Mouse (Mus musculus) intestine, postnatal 0 days (tissue): ENCODE results near the gene Mamld1. TPM values are rescaled to one million over a fixed set of nuclear protein-coding genes. Genes with fewer than 3 reads are reported as not detected.
A peak's percentile ranks its signal among the peaks of the same experiment; 100 is the strongest.

Experiments
- ATAC-seq: fragments of 200-750 bp; cut with Nextera tagmentation; 2 replicates; pipeline ENCODE4 v1.8.0; 2017; ENCODE audit warnings: mild to moderate bottlenecking, moderate TSS enrichment, moderate library complexity
- H3K27ac ChIP-seq: fragments of 300-500 bp; sonication (generic); 2 replicates; pipeline ENCODE4 v1.5.1; 2014; ENCODE audit warnings: mild to moderate bottlenecking, low read depth, low read length, moderate library complexity
- H3K27me3 ChIP-seq: fragments of 300-500 bp; sonication (generic); replicated peaks from 2 replicates; pipeline ENCODE4 v1.6.1; 2014; ENCODE audit warnings: low read length, mixed read lengths; ENCODE audit not compliant: control insufficient read depth, insufficient read depth
- H3K36me3 ChIP-seq: fragments of 300-500 bp; sonication (generic); 2 replicates; pipeline ENCODE4 v1.6.1; 2014; ENCODE audit warnings: mild to moderate bottlenecking, moderate library complexity; ENCODE audit not compliant: control insufficient read depth, insufficient read depth
- H3K4me1 ChIP-seq: fragments of 300-500 bp; sonication (generic); replicated peaks from 2 replicates; pipeline ENCODE4 v1.6.1; 2014; ENCODE audit warnings: antibody characterized with exemption, low read length, mixed read lengths; ENCODE audit not compliant: control insufficient read depth, insufficient read depth
- H3K4me2 ChIP-seq: fragments of 300-500 bp; sonication (generic); replicated peaks from 2 replicates; pipeline ENCODE4 v1.6.1; 2014; ENCODE audit warnings: low read depth, mild to moderate bottlenecking, moderate library complexity
- H3K4me3 ChIP-seq: fragments of 300-500 bp; sonication (generic); 2 replicates; pipeline ENCODE4 v1.5.1; 2014; ENCODE audit warnings: low read depth, low read length
- H3K9ac ChIP-seq: fragments of 300-500 bp; sonication (generic); 2 replicates; pipeline ENCODE4 v1.6.1; 2014; ENCODE audit warnings: mild to moderate bottlenecking, low read depth, low read length
- H3K9me3 ChIP-seq: fragments of 300-500 bp; sonication (generic); 2 replicates; pipeline ENCODE4 v1.6.1; 2016; ENCODE audit warnings: mixed run types; ENCODE audit not compliant: control insufficient read depth
- CTCF ChIP-seq: sonication (generic); IDR thresholded peaks from 2 replicates; pipeline ENCODE4 v1.5.1; 2016; ENCODE audit warnings: low read depth, mild to moderate bottlenecking, control low read depth, antibody characterized with exemption, moderate library complexity
- WGBS: fragments of 180-500 bp; shearing (Covaris S2); extraction: QIAGEN DNeasy Blood & Tissue Kit; methylation state at CpG from one replicate; pipeline ENCODE4 v1.1.7; 2014; 5-methylcytosine and 5-hydroxymethylcytosine counted together
- polyA plus RNA-seq: library from polyadenylated mRNA; unstranded; fragments of >200 nt; fragmentation: Nextera tagmentation; extraction: Ambion mirVana; gene quantifications from 2 replicates; pipeline ENCODE4 v1.2.1, GENCODE M21; 2015

The Mamld1 gene
- polyA plus RNA-seq, 1 experiment from 2014 or later: 1.4 TPM

DNA sequence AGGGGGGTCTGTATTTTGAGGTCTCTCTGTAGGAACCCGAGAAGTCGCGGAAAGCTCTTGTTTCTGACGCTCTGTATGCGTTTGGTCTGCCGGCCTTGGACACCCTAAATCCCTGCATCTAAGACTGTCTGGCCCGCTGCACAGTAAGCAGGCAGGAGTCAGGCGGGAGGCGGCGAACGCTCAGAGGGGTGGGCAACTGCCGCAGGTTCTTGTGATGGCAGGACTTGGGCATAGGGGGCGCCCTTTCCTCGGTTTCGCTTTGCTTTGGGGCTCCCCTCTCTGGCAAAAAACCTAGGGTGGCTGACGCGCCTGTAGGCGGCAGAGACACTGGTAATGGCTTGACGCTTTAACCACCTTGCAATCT, 2.0 kb downstream of the Mamld1 start:
- Histone ChIP-seq H3K27me3 (no peaks in the 10 kb centered on the region), H3K9me3 (no peaks in the 10 kb centered on the region), H3K9ac (no peak overlapping the region), H3K36me3 (no peaks in the 10 kb centered on the region), H3K4me2 (peak overlapping the region; percentile 75), H3K4me3 (peak overlapping the region; percentile 47), H3K27ac (no peak overlapping the region), H3K4me1 (no peaks in the 10 kb centered on the region)
- TF ChIP-seq CTCF: peak; percentile 70
- ATAC-seq: peak; percentile 36; the same call in 1 of the 2 replicates
- WGBS: 28% methylated on average over 19 of the region's 19 CpGs

DNA sequence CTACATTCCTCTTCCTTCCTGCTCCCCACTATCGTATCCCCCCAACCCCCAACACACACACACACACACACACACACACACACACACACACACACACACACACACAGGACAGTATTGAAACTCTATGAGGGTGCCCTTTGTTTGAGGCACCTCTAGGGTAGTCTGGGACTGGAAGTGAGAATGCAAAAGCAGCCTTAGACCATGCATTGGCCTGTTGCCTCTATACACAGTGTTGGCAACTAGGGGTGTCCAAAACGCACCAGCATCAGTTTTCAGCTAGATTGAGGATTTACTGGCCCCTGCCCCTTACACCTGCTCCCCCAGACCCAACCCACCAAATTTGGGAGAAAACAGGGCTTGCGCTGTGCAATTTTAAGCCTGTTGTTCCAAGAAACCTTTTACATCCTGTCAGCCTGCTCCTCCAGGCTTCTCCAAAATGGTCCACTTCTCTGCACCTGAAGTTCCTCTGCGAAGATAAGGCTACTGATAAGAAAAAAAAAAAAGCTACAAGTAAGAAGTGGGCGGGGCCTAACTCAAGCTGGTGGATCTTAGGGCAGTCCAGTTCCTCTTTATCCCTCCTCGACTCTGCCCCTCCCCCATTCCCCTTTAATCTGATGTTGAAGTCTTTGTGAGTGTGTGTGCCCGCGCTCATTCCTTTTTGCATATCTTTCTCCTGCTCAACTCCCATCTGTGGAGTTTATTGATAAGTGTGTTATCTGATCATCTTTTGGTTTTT, 2.6 kb downstream of the Mamld1 start:
- Histone ChIP-seq H3K4me3 (peak overlapping the region; percentile 47), H3K36me3 (no peaks in the 10 kb centered on the region), H3K27ac (no peak overlapping the region), H3K4me2 (peak overlapping the region; percentile 75), H3K4me1 (no peaks in the 10 kb centered on the region), H3K9me3 (no peaks in the 10 kb centered on the region), H3K9ac (no peak overlapping the region), H3K27me3 (no peaks in the 10 kb centered on the region)
- no peak for TF ChIP-seq CTCF
- WGBS: 40% methylated on average over 8 of the region's 8 CpGs
- ATAC-seq: 0 out of 2 replicates have a peak, but pooled peaks have one; percentile 8

DNA sequence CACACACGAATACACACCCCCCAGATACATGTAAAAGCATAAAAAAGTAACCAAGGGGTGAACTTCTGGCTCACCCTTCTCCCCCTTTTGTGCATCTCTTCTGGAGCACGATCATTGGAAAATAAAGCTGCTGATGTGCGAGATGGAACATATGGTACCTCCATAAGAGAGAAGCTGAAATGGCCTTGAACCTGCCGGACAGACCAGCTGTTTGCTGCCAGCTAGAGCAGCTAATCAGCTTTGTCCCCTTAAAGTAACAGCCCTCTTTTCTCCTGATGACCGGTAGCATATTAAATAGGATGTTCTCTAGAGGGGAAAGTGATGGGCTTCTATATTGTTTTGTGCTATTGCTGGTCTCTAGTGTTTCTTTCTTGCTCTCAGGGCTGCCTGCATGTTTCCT, 3.2 kb downstream of the Mamld1 start:
- TF ChIP-seq CTCF: no peak
- no peak overlapping the region for H3K27ac ChIP-seq
- no peak for ATAC-seq
- no peaks in the 10 kb centered on the region for H3K27me3 ChIP-seq
- H3K4me3 ChIP-seq: no peak overlapping the region
- H3K4me2 ChIP-seq: no peak overlapping the region
- no peak overlapping the region for H3K9ac ChIP-seq
- H3K9me3 ChIP-seq: no peaks in the 10 kb centered on the region
- no peaks in the 10 kb centered on the region for H3K4me1 ChIP-seq
- no peaks in the 10 kb centered on the region for H3K36me3 ChIP-seq
- 50% methylated on average over 5 of the region's 5 CpGs for WGBS

DNA sequence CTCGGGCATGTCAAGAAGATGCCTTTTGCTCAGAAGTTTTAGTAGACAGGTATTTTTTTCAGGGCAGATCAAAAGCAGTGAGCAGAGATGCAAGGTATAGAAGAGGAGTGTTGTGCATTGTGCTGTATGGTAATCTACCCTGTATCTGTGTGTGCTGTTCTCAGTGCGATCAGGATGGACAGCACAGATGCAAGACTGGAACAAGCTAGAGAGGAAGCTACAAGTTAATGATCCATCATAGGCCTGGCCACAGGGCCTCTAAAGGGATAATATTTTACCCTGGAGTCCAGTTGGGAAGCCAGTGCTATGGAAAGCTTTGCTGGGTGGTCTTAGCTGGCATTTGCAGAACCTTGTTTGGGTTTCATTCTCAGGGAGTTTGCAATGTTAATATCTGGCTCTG, 6.9 kb downstream of the Mamld1 start:
- ATAC-seq: no peak
- Histone ChIP-seq H3K4me2 (no peak overlapping the region), H3K27me3 (no peaks in the 10 kb centered on the region), H3K9me3 (no peaks in the 10 kb centered on the region), H3K36me3 (no peaks in the 10 kb centered on the region), H3K4me1 (no peaks in the 10 kb centered on the region), H3K4me3 (no peak overlapping the region), H3K27ac (no peak overlapping the region), H3K9ac (no peak overlapping the region)
- TF ChIP-seq CTCF: no peak
- WGBS: 84% methylated on average over 2 of the region's 2 CpGs

DNA sequence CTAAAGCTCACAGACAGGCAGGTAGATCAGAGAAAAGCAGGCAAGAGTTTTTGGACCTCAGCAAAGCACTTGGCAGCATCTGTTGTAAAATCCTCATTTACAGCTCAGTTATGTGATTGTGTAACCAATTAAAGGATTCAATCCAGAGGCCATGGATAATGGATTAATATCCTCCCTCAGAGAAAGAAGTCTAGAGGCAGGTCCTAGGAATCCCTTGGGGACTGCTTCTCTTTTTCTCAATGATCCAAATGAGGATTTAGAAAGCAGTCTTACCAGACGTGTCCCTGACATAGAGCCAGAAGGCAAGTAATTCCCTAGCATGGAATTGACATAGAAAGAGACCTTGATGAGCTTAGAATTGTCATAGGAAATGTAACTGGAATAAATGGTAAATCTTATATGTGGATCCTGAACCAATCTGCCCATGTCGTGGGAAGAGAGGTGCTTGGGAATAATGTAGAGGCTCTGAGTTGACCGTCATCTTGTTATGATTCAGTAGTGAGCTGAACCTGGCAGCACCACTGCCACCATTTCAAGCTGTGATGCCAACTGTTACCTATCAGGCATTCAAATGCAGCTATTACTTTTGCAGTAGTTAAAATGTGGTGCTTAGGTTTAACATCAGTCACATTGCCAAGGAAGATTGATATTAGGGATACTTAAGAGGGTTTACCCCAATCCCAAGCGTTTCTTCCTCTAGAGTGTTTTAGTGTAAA, 35.2 kb downstream of the Mamld1 start:
- no peak for TF ChIP-seq CTCF
- Histone ChIP-seq H3K9me3 (no peaks in the 10 kb centered on the region), H3K27ac (no peak overlapping the region), H3K36me3 (no peaks in the 10 kb centered on the region), H3K4me2 (no peak overlapping the region), H3K9ac (no peak overlapping the region), H3K27me3 (no peaks in the 10 kb centered on the region), H3K4me1 (no peaks in the 10 kb centered on the region), H3K4me3 (no peak overlapping the region)
- WGBS: 86% methylated on average over 4 of the region's 4 CpGs
- no peak for ATAC-seq

DNA sequence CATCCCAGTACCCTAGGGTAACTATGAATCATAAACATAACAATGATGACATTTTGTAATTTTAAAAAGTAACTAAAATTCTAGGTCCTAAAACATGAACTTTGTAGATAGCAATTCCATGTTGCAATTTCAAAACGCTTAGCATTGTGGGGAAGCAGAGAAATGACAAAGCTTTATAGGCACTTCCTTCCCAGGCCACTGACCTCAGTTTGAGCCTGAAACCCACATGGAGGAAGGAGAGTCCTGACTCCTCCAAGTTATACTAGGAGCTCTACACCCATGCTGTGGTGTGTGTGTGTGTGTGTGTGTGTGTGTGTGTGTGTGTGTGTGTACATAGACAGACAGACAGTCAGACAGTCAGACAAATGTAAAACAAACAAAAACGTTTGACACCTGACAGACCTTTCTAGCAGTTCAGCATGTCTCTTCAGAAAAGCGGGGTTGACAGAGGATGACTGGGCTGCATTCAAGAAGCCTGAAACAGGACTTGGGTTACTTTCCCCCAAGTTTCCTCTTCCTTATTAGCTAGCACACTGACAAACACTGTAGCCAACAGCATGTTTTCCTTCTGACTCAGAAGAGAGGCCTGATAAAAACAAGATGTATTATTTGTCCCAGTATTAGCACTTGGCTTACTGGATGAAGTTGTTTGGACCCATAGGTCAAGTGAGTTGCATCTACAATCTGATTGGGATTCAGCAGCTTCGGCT, 37.5 kb downstream of the Mamld1 start:
- H3K4me2 ChIP-seq: no peak overlapping the region
- TF ChIP-seq CTCF: no peak
- no peak for ATAC-seq
- H3K4me1 ChIP-seq: no peaks in the 10 kb centered on the region
- 53% methylated on average over 4 of the region's 4 CpGs for WGBS
- H3K9ac ChIP-seq: no peak overlapping the region
- no peaks in the 10 kb centered on the region for H3K27me3 ChIP-seq
- H3K36me3 ChIP-seq: no peaks in the 10 kb centered on the region
- no peak overlapping the region for H3K4me3 ChIP-seq
- no peak overlapping the region for H3K27ac ChIP-seq
- H3K9me3 ChIP-seq: no peaks in the 10 kb centered on the region
